Mouse (Mus musculus): ENCODE measurements around the gene Zfhx2. TPM values are rescaled to one million over a fixed set of nuclear protein-coding genes. Genes with fewer than 3 reads are reported as not detected.
A peak's percentile ranks its signal among the peaks of the same experiment; 100 is the strongest.

Gene Zfhx2
- total and polyA plus RNA-seq, 2 experiments: 1.5 to 1.7 TPM

DNA sequence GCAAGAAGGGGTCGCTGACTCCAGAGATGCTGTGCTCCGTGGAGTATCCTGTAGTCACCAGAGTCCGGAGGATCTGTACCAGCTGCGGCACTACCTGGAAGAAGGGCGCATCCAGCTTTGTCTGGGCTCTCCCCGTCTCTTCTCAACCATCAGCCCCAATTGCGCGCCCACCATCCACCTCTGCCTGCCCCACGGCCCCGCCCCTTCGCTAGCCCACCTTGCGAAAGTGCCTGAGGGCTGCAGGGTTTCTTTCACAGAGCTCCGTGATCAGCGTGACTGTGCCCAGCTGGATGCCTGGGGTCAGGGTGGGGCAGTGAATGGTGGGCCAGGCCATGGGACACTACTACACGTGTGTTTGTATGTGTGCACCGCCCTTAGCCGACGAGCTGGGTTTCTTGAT, 12.2 kb upstream of the Zfhx2 start:
- Histone ChIP-seq H3K4me1 (ENCODE audit: control insufficient read depth, insufficient read depth, low read length) (no peaks in the 10 kb centered on the region), H3K27me3 (ENCODE audit: control insufficient read depth, insufficient read depth, low read length) (no peaks in the 10 kb centered on the region), H3K9ac (ENCODE audit: low read depth, low read length) (no peak overlapping the region), H3K79me2 (ENCODE audit: control insufficient read depth, insufficient read depth, low read length) (no peaks in the 10 kb centered on the region), H3K4me3 (ENCODE audit: insufficient read depth, low read depth, low read length) (no peak overlapping the region), H3K27ac (replicated peaks; ENCODE audit: insufficient read depth, low read depth, low read length) (no peak overlapping the region), H3K36me3 (ENCODE audit: control insufficient read depth, insufficient read depth, low read length) (no peaks in the 10 kb centered on the region; the same call in 1 of the 2 replicates)
- TF ChIP-seq POLR2A (IDR thresholded peaks at IDR 0.05; ENCODE audit: extremely low read depth, insufficient read depth, low read length) (no peak), CTCF (IDR thresholded peaks at IDR 0.05; ENCODE audit: low read depth, low read length) (no peak)
- no peak for DNase-seq (ENCODE audit: extremely low read depth, low read depth, low spot score)
- 95% methylated on average over 18 of the region's 18 CpGs for WGBS

DNA sequence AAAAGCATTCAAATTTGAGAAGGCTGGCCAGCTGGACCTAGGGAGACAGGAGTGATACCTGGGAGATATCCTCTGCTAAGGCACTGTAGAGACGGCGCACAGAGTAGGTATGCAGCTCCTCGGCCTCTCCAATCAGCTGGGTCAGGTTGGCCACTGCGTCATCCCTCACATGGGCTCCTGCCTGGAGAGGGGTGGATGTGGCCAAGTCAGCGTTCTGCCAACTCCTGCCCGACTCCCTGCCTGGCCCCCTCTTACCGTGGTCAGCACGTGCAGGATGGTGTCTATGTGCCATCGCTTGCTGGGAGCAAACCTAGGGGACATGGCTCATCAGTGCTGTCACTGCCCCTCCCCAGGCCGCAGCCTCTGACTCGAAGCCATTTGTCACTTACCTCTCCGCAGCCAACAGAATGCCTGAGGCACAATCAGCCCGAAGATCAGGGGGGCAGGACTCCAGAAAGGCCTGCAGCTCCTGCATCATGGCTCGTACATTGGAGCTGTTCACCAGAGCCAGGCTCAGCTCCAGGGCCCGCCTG, 10.2 kb upstream of the Zfhx2 start:
- Histone ChIP-seq H3K4me3 (ENCODE audit: insufficient read depth, low read depth, low read length) (no peak overlapping the region), H3K79me2 (ENCODE audit: control insufficient read depth, insufficient read depth, low read length) (no peaks in the 10 kb centered on the region), H3K27me3 (ENCODE audit: control insufficient read depth, insufficient read depth, low read length) (no peaks in the 10 kb centered on the region), H3K27ac (replicated peaks; ENCODE audit: insufficient read depth, low read depth, low read length) (no peak overlapping the region), H3K9ac (ENCODE audit: low read depth, low read length) (no peak overlapping the region), H3K36me3 (ENCODE audit: control insufficient read depth, insufficient read depth, low read length) (peaks cover 4% of the 10 kb centered on the region; the same call in 1 of the 2 replicates), H3K4me1 (ENCODE audit: control insufficient read depth, insufficient read depth, low read length) (no peaks in the 10 kb centered on the region)
- no peak for DNase-seq (ENCODE audit: extremely low read depth, low read depth, low spot score)
- WGBS: 88% methylated on average over 15 of the region's 15 CpGs
- no peak for TF ChIP-seq POLR2A (IDR thresholded peaks at IDR 0.05; ENCODE audit: extremely low read depth, insufficient read depth, low read length)
- no peak for TF ChIP-seq CTCF (IDR thresholded peaks at IDR 0.05; ENCODE audit: low read depth, low read length)

GRCm38 (mm10) chr14:55101592-55101991, 9.5 kb upstream of the Zfhx2 start:
- no peak overlapping the region for H3K9ac ChIP-seq (ENCODE audit: low read depth, low read length)
- H3K27me3 ChIP-seq (ENCODE audit: control insufficient read depth, insufficient read depth, low read length): no peaks in the 10 kb centered on the region
- 57% methylated on average over 4 of the region's 4 CpGs for WGBS
- H3K4me3 ChIP-seq (ENCODE audit: insufficient read depth, low read depth, low read length): no peak overlapping the region
- DNase-seq (ENCODE audit: extremely low read depth, low read depth, low spot score): peak; percentile 43
- TF ChIP-seq POLR2A (IDR thresholded peaks at IDR 0.05; ENCODE audit: extremely low read depth, insufficient read depth, low read length) (no peak), CTCF (IDR thresholded peaks at IDR 0.05; ENCODE audit: low read depth, low read length) (peak; percentile 62)
- H3K36me3 ChIP-seq (ENCODE audit: control insufficient read depth, insufficient read depth, low read length): peaks cover 4% of the 10 kb centered on the region; the same call in 1 of the 2 replicates
- no peaks in the 10 kb centered on the region for H3K79me2 ChIP-seq (ENCODE audit: control insufficient read depth, insufficient read depth, low read length)
- peaks cover 3% of the 10 kb centered on the region; the same call in 1 of the 2 replicates for H3K4me1 ChIP-seq (ENCODE audit: control insufficient read depth, insufficient read depth, low read length)
- no peak overlapping the region for H3K27ac ChIP-seq (replicated peaks; ENCODE audit: insufficient read depth, low read depth, low read length)

DNA sequence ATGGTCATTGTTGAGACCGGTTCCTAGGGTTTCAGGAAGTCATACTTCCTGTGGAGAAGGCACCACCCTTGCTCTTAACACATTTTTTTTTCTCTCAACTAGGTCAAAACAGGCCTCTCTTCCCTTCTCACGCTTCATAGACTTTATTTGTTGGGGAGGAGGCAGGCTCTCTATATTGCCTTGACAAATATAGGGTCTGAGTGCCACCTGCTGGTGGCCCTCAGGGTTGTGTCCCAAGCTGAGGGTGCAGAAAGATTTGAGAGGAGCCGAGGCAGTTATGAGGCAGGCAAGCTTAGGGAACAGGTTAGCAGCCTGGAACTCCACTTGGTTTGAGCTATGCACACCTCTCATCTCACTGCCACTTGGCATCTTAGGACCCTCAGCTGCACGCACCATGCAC, 5.9 kb upstream of the Zfhx2 start:
- TF ChIP-seq CTCF (IDR thresholded peaks at IDR 0.05; ENCODE audit: low read depth, low read length) (peak; percentile 81), POLR2A (IDR thresholded peaks at IDR 0.05; ENCODE audit: extremely low read depth, insufficient read depth, low read length) (no peak)
- WGBS: 65% methylated on average over 4 of the region's 4 CpGs
- peak; percentile 44 for DNase-seq (ENCODE audit: extremely low read depth, low read depth, low spot score)
- H3K4me3 ChIP-seq (ENCODE audit: insufficient read depth, low read depth, low read length): no peak overlapping the region
- H3K36me3 ChIP-seq (ENCODE audit: control insufficient read depth, insufficient read depth, low read length): peaks cover 4% of the 10 kb centered on the region; the same call in 1 of the 2 replicates
- no peaks in the 10 kb centered on the region for H3K27me3 ChIP-seq (ENCODE audit: control insufficient read depth, insufficient read depth, low read length)
- H3K9ac ChIP-seq (ENCODE audit: low read depth, low read length): no peak overlapping the region
- H3K79me2 ChIP-seq (ENCODE audit: control insufficient read depth, insufficient read depth, low read length): no peaks in the 10 kb centered on the region
- H3K4me1 ChIP-seq (ENCODE audit: control insufficient read depth, insufficient read depth, low read length): peaks cover 11% of the 10 kb centered on the region
- H3K27ac ChIP-seq (replicated peaks; ENCODE audit: insufficient read depth, low read depth, low read length): no peak overlapping the region

- H3K9ac ChIP-seq (ENCODE audit: low read depth, low read length): no peak overlapping the region
- no peaks in the 10 kb centered on the region for H3K79me2 ChIP-seq (ENCODE audit: control insufficient read depth, insufficient read depth, low read length)
- H3K27ac ChIP-seq (replicated peaks; ENCODE audit: insufficient read depth, low read depth, low read length): peak overlapping the region; percentile 23; the same call in 1 of the 2 replicates
- H3K27me3 ChIP-seq (ENCODE audit: control insufficient read depth, insufficient read depth, low read length): no peaks in the 10 kb centered on the region
- TF ChIP-seq POLR2A (IDR thresholded peaks at IDR 0.05; ENCODE audit: extremely low read depth, insufficient read depth, low read length) (no peak), CTCF (IDR thresholded peaks at IDR 0.05; ENCODE audit: low read depth, low read length) (no peak)
- 74% methylated on average over 10 of the region's 10 CpGs for WGBS
- DNase-seq (ENCODE audit: extremely low read depth, low read depth, low spot score): no peak
- peaks cover 11% of the 10 kb centered on the region for H3K4me1 ChIP-seq (ENCODE audit: control insufficient read depth, insufficient read depth, low read length)
- no peak overlapping the region for H3K4me3 ChIP-seq (ENCODE audit: insufficient read depth, low read depth, low read length)
- H3K36me3 ChIP-seq (ENCODE audit: control insufficient read depth, insufficient read depth, low read length): peaks cover 4% of the 10 kb centered on the region; the same call in 1 of the 2 replicates
These were observed 5.5 kb upstream of the Zfhx2 start for GRCm38 (mm10) chr14:55097646-55098045.

- peaks cover 4% of the 10 kb centered on the region; the same call in 1 of the 2 replicates for H3K36me3 ChIP-seq (ENCODE audit: control insufficient read depth, insufficient read depth, low read length)
- H3K27me3 ChIP-seq (ENCODE audit: control insufficient read depth, insufficient read depth, low read length): no peaks in the 10 kb centered on the region
- no peaks in the 10 kb centered on the region for H3K79me2 ChIP-seq (ENCODE audit: control insufficient read depth, insufficient read depth, low read length)
- 84% methylated on average over 9 of the region's 9 CpGs for WGBS
- TF ChIP-seq CTCF (IDR thresholded peaks at IDR 0.05; ENCODE audit: low read depth, low read length): no peak
- TF ChIP-seq POLR2A (IDR thresholded peaks at IDR 0.05; ENCODE audit: extremely low read depth, insufficient read depth, low read length): no peak
- no peak overlapping the region for H3K9ac ChIP-seq (ENCODE audit: low read depth, low read length)
- peaks cover 11% of the 10 kb centered on the region for H3K4me1 ChIP-seq (ENCODE audit: control insufficient read depth, insufficient read depth, low read length)
- H3K4me3 ChIP-seq (ENCODE audit: insufficient read depth, low read depth, low read length): no peak overlapping the region
- no peak overlapping the region for H3K27ac ChIP-seq (replicated peaks; ENCODE audit: insufficient read depth, low read depth, low read length)
- DNase-seq (ENCODE audit: extremely low read depth, low read depth, low spot score): no peak
These were observed 4.5 kb upstream of the Zfhx2 start for GRCm38 (mm10) chr14:55096573-55097087.
